Mouse (Mus musculus) thymus, adult 2 months (tissue): ENCODE data around the gene Tmem184b.

Experiments
- CTCF ChIP-seq: fragments of 200-500 bp; IDR thresholded peaks from 2 replicates; pipeline ENCODE4 v1.5.1; 2012; ENCODE audit warnings: mild to moderate bottlenecking, control low read depth, low read length, moderate library complexity, borderline replicate concordance; ENCODE audit not compliant: control insufficient read depth, poor library complexity, insufficient read depth; ENCODE audit errors: extremely low read depth
- POLR2A ChIP-seq: fragments of 200-500 bp; IDR thresholded peaks from 2 replicates; pipeline ENCODE4 v1.6.1; 2012; ENCODE audit warnings: mild to moderate bottlenecking, low read length, control low read depth, moderate library complexity; ENCODE audit not compliant: control insufficient read depth, poor library complexity, insufficient read depth; ENCODE audit errors: extremely low read depth

DNA sequence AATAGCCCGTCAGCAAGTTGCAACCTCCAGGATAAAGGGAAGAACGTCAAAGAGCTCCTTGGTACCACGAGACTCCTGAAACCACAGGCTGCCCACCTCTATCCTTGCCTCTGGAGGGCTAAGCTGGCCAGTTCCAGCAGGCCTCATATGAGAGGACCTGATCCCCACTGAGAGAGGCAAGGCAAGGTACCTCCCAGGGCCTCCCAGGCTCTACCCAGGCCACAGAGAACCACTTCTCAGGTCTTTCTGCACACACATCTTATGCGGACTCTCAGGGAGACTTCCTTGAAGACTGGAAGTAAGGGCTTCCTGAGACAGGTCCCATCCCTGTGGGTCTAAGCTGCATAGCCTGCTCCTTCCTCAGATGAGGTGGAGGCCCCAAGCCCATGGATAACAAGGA is 36.0 kb upstream of the Tmem184b start:
- TF ChIP-seq CTCF: no peak
- TF ChIP-seq POLR2A: no peak
